15 mouse cellular contexts compared by ENCODE assay signal in genomic region chr2:67827697-67828096, GRCm38 (mm10).
A peak's percentile ranks its signal among the peaks of the same experiment; 100 is the strongest.
DNase-seq lines count a peak whose midpoint lies in the region; ATAC-seq and TF ChIP-seq lines count a peak whose summit lies in the region.
"Had no signal": no experiment of that assay in that cellular context is flagged by ENCODE, and none has a peak within 500 bp of the region (broad histone marks: within the 10 kb centered on the region; RNA-seq: fewer than 3 reads in every experiment).

No protein-coding gene starts in this region.

- H3K9ac ChIP-seq in liver, adult 2 months (ENCODE audit: low read depth, low read length): no peak overlapping the region
- H3K9ac ChIP-seq in liver, postnatal 0 days (replicated peaks): no peak overlapping the region
- no peak overlapping the region for H3K9ac ChIP-seq in intestine, embryonic 15.5 days
- H3K9ac ChIP-seq: forebrain, postnatal 0 days; liver, embryonic 12.5 days; midbrain, embryonic 12.5 days; neural tube, embryonic 12.5 days had no signal

- 20% methylated on average over 4 of the region's 4 CpGs for WGBS in liver, adult 2 months
- WGBS in liver, postnatal 0 days (ENCODE audit: insufficient replicate concordance): 63% methylated on average over 4 of the region's 4 CpGs
- WGBS in intestine, embryonic 15.5 days: 68% methylated on average over 4 of the region's 4 CpGs

- H3K36me3 ChIP-seq in liver, adult 2 months (ENCODE audit: control insufficient read depth, insufficient read depth, low read length): no peaks in the 10 kb centered on the region
- H3K36me3 ChIP-seq in liver, postnatal 0 days (replicated peaks; ENCODE audit: insufficient read depth, low read length): no peaks in the 10 kb centered on the region
- H3K36me3 ChIP-seq in intestine, embryonic 15.5 days: no peaks in the 10 kb centered on the region
- H3K36me3 ChIP-seq: liver, embryonic 12.5 days; midbrain, embryonic 12.5 days; neural tube, embryonic 12.5 days had no signal

- no peaks in the 10 kb centered on the region for H3K79me2 ChIP-seq in liver, adult 2 months (ENCODE audit: control insufficient read depth, insufficient read depth, low read length)

- TF ChIP-seq EP300 in liver, postnatal 0 days (IDR thresholded peaks at IDR 0.05; ENCODE audit: low read depth): no peak

- H3K9me3 ChIP-seq in liver, postnatal 0 days (ENCODE audit: low read length): no peaks in the 10 kb centered on the region
- H3K9me3 ChIP-seq in intestine, embryonic 15.5 days: no peaks in the 10 kb centered on the region
- H3K9me3 ChIP-seq: liver, embryonic 12.5 days; midbrain, embryonic 12.5 days; neural tube, embryonic 12.5 days had no signal

- no peak for TF ChIP-seq CTCF in liver, adult 2 months (IDR thresholded peaks at IDR 0.05; ENCODE audit: low read depth, low read length)
- TF ChIP-seq CTCF in liver, postnatal 0 days (IDR thresholded peaks at IDR 0.05; ENCODE audit: low read depth): no peak

- H3K4me1 ChIP-seq in liver, adult 2 months (ENCODE audit: control insufficient read depth, insufficient read depth, low read length): 0 out of 2 replicates have a peak, but pooled peaks cover 3% of the 10 kb centered on the region
- no peaks in the 10 kb centered on the region for H3K4me1 ChIP-seq in liver, postnatal 0 days (ENCODE audit: insufficient read depth)
- H3K4me1 ChIP-seq in intestine, embryonic 15.5 days (replicated peaks): no peaks in the 10 kb centered on the region
- H3K4me1 ChIP-seq: liver, embryonic 12.5 days; midbrain, embryonic 12.5 days; neural tube, embryonic 12.5 days had no signal

- H3K4me2 ChIP-seq in liver, postnatal 0 days (ENCODE audit: low read depth, low read length): no peak overlapping the region
- no peak overlapping the region for H3K4me2 ChIP-seq in intestine, embryonic 15.5 days (replicated peaks)
- H3K4me2 ChIP-seq: liver, embryonic 12.5 days; midbrain, embryonic 12.5 days; neural tube, embryonic 12.5 days had no signal

- no peak for ATAC-seq in liver, postnatal 0 days
- no peak for ATAC-seq in intestine, embryonic 15.5 days
- ATAC-seq: forebrain, postnatal 0 days; liver, embryonic 12.5 days; Patski had no signal

- TF ChIP-seq POLR2A in liver, adult 2 months (IDR thresholded peaks at IDR 0.05; ENCODE audit: extremely low read depth, insufficient read depth, low read length): no peak

- DNase-seq in liver, adult 2 months (ENCODE audit: extremely low read depth, low read depth, low spot score): peak; percentile 86
- no peak for DNase-seq in liver, postnatal 0 days
- peak; percentile 60 for DNase-seq in heart, adult 8-10 months (ENCODE audit: low spot score)
- DNase-seq in kidney, postnatal 36 days: peak; percentile 3 to 7
- DNase-seq in lung, postnatal 4 days: peak; percentile 10 to 26
- no peak for DNase-seq in left cerebral cortex, adult 8-10 months (ENCODE audit: low spot score in 2 of 2)
- DNase-seq: cerebellum, postnatal 36 days; forebrain, postnatal 0 days had no signal

- no peak overlapping the region for H3K27ac ChIP-seq in liver, adult 2 months (replicated peaks; ENCODE audit: insufficient read depth, low read depth, low read length)
- no peak overlapping the region for H3K27ac ChIP-seq in liver, postnatal 0 days (ENCODE audit: low read depth)
- H3K27ac ChIP-seq in intestine, embryonic 15.5 days: no peak overlapping the region
- H3K27ac ChIP-seq: left cerebral cortex, adult 2 months; liver, embryonic 12.5 days; midbrain, embryonic 12.5 days; neural tube, embryonic 12.5 days had no signal

- no peak overlapping the region for H3K4me3 ChIP-seq in liver, adult 2 months (ENCODE audit: insufficient read depth, low read depth, low read length)
- no peak overlapping the region for H3K4me3 ChIP-seq in liver, postnatal 0 days (ENCODE audit: low read depth, low read length)
- H3K4me3 ChIP-seq in intestine, embryonic 15.5 days (replicated peaks): no peak overlapping the region
- H3K4me3 ChIP-seq: left cerebral cortex, adult 2 months; liver, embryonic 12.5 days; midbrain, embryonic 12.5 days; neural tube, embryonic 12.5 days had no signal

- no peaks in the 10 kb centered on the region for H3K27me3 ChIP-seq in liver, adult 2 months (ENCODE audit: control insufficient read depth, insufficient read depth, low read length)
- H3K27me3 ChIP-seq in liver, postnatal 0 days (ENCODE audit: insufficient read depth, low read length): no peaks in the 10 kb centered on the region
- H3K27me3 ChIP-seq in intestine, embryonic 15.5 days (replicated peaks): no peaks in the 10 kb centered on the region
- H3K27me3 ChIP-seq: CH12.LX; liver, embryonic 12.5 days; midbrain, embryonic 12.5 days; neural tube, embryonic 12.5 days; Patski had no signal

Comparison
In these comparisons a context has a peak if more than half of its experiments do, and no peak if none do; other contexts are left out.
1. DNase-seq: peak in liver, adult 2 months (single experiment), heart, adult 8-10 months (single experiment), kidney, postnatal 36 days (2 of 2) and lung, postnatal 4 days (2 of 2); none in liver, postnatal 0 days (single experiment) and left cerebral cortex, adult 8-10 months (0 of 2).